Mouse (Mus musculus): Measurements from ENCODE around the gene Avl9. TPM values are rescaled to one million over a fixed set of nuclear protein-coding genes. Genes with fewer than 3 reads are reported as not detected.

The Avl9 gene
- polyA plus RNA-seq, 1 experiment from 2014 or later: 8.9 TPM

GRCm38 (mm10) chr6:56779636-56780035 is 64.9 kb downstream of the Avl9 start:
- ATAC-seq (replicated peaks; ENCODE audit: low FRiP score) (no peak), DNase-seq (ENCODE audit: low spot score) (no peak)
- no peak overlapping the region for H3K9ac ChIP-seq (ENCODE audit: low read depth, low read length)
- no peaks in the 10 kb centered on the region for H3K27me3 ChIP-seq (replicated peaks; ENCODE audit: control insufficient read depth, insufficient read depth, low read length)
- H3K9me3 ChIP-seq (ENCODE audit: control insufficient read depth, low read length): no peaks in the 10 kb centered on the region
- H3K36me3 ChIP-seq (ENCODE audit: control insufficient read depth, insufficient read depth, low read length): peaks cover 29% of the 10 kb centered on the region
- H3K4me2 ChIP-seq: no peak overlapping the region
- WGBS: 95% methylated on average over 5 of the region's 5 CpGs
- no peak overlapping the region for H3K4me3 ChIP-seq (ENCODE audit: low read depth, low read length)
- peaks cover 9% of the 10 kb centered on the region for H3K4me1 ChIP-seq (replicated peaks; ENCODE audit: control insufficient read depth, insufficient read depth, low read length)
- H3K27ac ChIP-seq (ENCODE audit: low read depth, low read length): no peak overlapping the region

GRCm38 (mm10) chr6:56783561-56784272 is 69.0 kb downstream of the Avl9 start:
- no peak overlapping the region for H3K9ac ChIP-seq (ENCODE audit: low read depth, low read length)
- peaks cover 29% of the 10 kb centered on the region for H3K36me3 ChIP-seq (ENCODE audit: control insufficient read depth, insufficient read depth, low read length)
- no peak for DNase-seq (ENCODE audit: low spot score)
- peaks cover 15% of the 10 kb centered on the region for H3K4me1 ChIP-seq (replicated peaks; ENCODE audit: control insufficient read depth, insufficient read depth, low read length)
- H3K4me2 ChIP-seq: peak overlapping the region; percentile 17
- H3K9me3 ChIP-seq (ENCODE audit: control insufficient read depth, low read length): no peaks in the 10 kb centered on the region
- no peak overlapping the region for H3K4me3 ChIP-seq (ENCODE audit: low read depth, low read length)
- H3K27me3 ChIP-seq (replicated peaks; ENCODE audit: control insufficient read depth, insufficient read depth, low read length): no peaks in the 10 kb centered on the region
- H3K27ac ChIP-seq (ENCODE audit: low read depth, low read length): no peak overlapping the region; the same call in 1 of the 2 replicates
- peak; percentile 44; the same call in 1 of the 2 replicates for ATAC-seq (replicated peaks; ENCODE audit: low FRiP score)
- WGBS: 71% methylated on average over 4 of the region's 4 CpGs

GRCm38 (mm10) chr6:56785068-56785467 is 70.4 kb downstream of the Avl9 start:
- Histone ChIP-seq H3K4me3 (ENCODE audit: low read depth, low read length) (no peak overlapping the region), H3K36me3 (ENCODE audit: control insufficient read depth, insufficient read depth, low read length) (peaks cover 19% of the 10 kb centered on the region), H3K9ac (ENCODE audit: low read depth, low read length) (no peak overlapping the region), H3K4me1 (replicated peaks; ENCODE audit: control insufficient read depth, insufficient read depth, low read length) (peaks cover 24% of the 10 kb centered on the region), H3K9me3 (ENCODE audit: control insufficient read depth, low read length) (no peaks in the 10 kb centered on the region), H3K27ac (ENCODE audit: low read depth, low read length) (no peak overlapping the region), H3K27me3 (replicated peaks; ENCODE audit: control insufficient read depth, insufficient read depth, low read length) (no peaks in the 10 kb centered on the region), H3K4me2 (no peak overlapping the region)
- DNase-seq (ENCODE audit: low spot score) (no peak), ATAC-seq (replicated peaks; ENCODE audit: low FRiP score) (no peak)
- WGBS: 74% methylated on average over 5 of the region's 5 CpGs

GRCm38 (mm10) chr6:56787668-56788067 is 73.0 kb downstream of the Avl9 start:
- Histone ChIP-seq H3K4me1 (replicated peaks; ENCODE audit: control insufficient read depth, insufficient read depth, low read length) (peaks cover 26% of the 10 kb centered on the region), H3K4me2 (no peak overlapping the region), H3K9me3 (ENCODE audit: control insufficient read depth, low read length) (no peaks in the 10 kb centered on the region), H3K27me3 (replicated peaks; ENCODE audit: control insufficient read depth, insufficient read depth, low read length) (no peaks in the 10 kb centered on the region), H3K36me3 (ENCODE audit: control insufficient read depth, insufficient read depth, low read length) (peaks cover 14% of the 10 kb centered on the region), H3K9ac (ENCODE audit: low read depth, low read length) (no peak overlapping the region), H3K27ac (ENCODE audit: low read depth, low read length) (no peak overlapping the region), H3K4me3 (ENCODE audit: low read depth, low read length) (no peak overlapping the region)
- DNase-seq (ENCODE audit: low spot score) (no peak), ATAC-seq (replicated peaks; ENCODE audit: low FRiP score) (no peak)
- WGBS: 64% methylated on average over 2 of the region's 2 CpGs

- WGBS: 46% methylated on average over 3 of the region's 3 CpGs
Observed at GRCm38 (mm10) chr6:56789336-56789735, 74.6 kb downstream of the Avl9 start.

GRCm38 (mm10) chr6:56794834-56795233 is 80.1 kb downstream of the Avl9 start:
- no peak for DNase-seq (ENCODE audit: low spot score)
- Histone ChIP-seq H3K9me3 (ENCODE audit: control insufficient read depth, low read length) (no peaks in the 10 kb centered on the region), H3K4me3 (ENCODE audit: low read depth, low read length) (peak overlapping the region; percentile 88), H3K9ac (ENCODE audit: low read depth, low read length) (peak overlapping the region; percentile 30; the same call in 1 of the 2 replicates), H3K27ac (ENCODE audit: low read depth, low read length) (no peak overlapping the region), H3K27me3 (replicated peaks; ENCODE audit: control insufficient read depth, insufficient read depth, low read length) (no peaks in the 10 kb centered on the region), H3K4me2 (peak overlapping the region; percentile 76), H3K4me1 (replicated peaks; ENCODE audit: control insufficient read depth, insufficient read depth, low read length) (peaks cover 21% of the 10 kb centered on the region), H3K36me3 (ENCODE audit: control insufficient read depth, insufficient read depth, low read length) (no peaks in the 10 kb centered on the region)
- WGBS: 86% methylated on average over 5 of the region's 5 CpGs
- ATAC-seq (replicated peaks; ENCODE audit: low FRiP score): no peak

More at GRCm38 (mm10) chr6:56789336-56789735, 74.6 kb downstream of the Avl9 start:
- Histone ChIP-seq H3K27me3 (replicated peaks; ENCODE audit: control insufficient read depth, insufficient read depth, low read length) (no peaks in the 10 kb centered on the region), H3K4me2 (no peak overlapping the region), H3K36me3 (ENCODE audit: control insufficient read depth, insufficient read depth, low read length) (peaks cover 14% of the 10 kb centered on the region), H3K9me3 (ENCODE audit: control insufficient read depth, low read length) (no peaks in the 10 kb centered on the region), H3K9ac (ENCODE audit: low read depth, low read length) (no peak overlapping the region), H3K4me3 (ENCODE audit: low read depth, low read length) (no peak overlapping the region), H3K27ac (ENCODE audit: low read depth, low read length) (no peak overlapping the region), H3K4me1 (replicated peaks; ENCODE audit: control insufficient read depth, insufficient read depth, low read length) (peaks cover 23% of the 10 kb centered on the region)
- DNase-seq (ENCODE audit: low spot score) (no peak), ATAC-seq (replicated peaks; ENCODE audit: low FRiP score) (peak; percentile 62; the same call in 1 of the 2 replicates)

- no peak for DNase-seq (ENCODE audit: low spot score)
- Histone ChIP-seq H3K9me3 (ENCODE audit: control insufficient read depth, low read length) (no peaks in the 10 kb centered on the region), H3K4me1 (replicated peaks; ENCODE audit: control insufficient read depth, insufficient read depth, low read length) (peaks cover 16% of the 10 kb centered on the region)
Observed at GRCm38 (mm10) chr6:56796232-56796631, 81.5 kb downstream of the Avl9 start.

GRCm38 (mm10) chr6:56796668-56797141 is 82.0 kb downstream of the Avl9 start:
- H3K9ac ChIP-seq (ENCODE audit: low read depth, low read length): peak overlapping the region; percentile 98
- peak; percentile 47 for DNase-seq (ENCODE audit: low spot score)
- H3K9me3 ChIP-seq (ENCODE audit: control insufficient read depth, low read length): no peaks in the 10 kb centered on the region
- peak overlapping the region; percentile 88 for H3K4me3 ChIP-seq (ENCODE audit: low read depth, low read length)
- peak overlapping the region; percentile 99 for H3K27ac ChIP-seq (ENCODE audit: low read depth, low read length)
- no peaks in the 10 kb centered on the region for H3K27me3 ChIP-seq (replicated peaks; ENCODE audit: control insufficient read depth, insufficient read depth, low read length)
- peaks cover 16% of the 10 kb centered on the region for H3K4me1 ChIP-seq (replicated peaks; ENCODE audit: control insufficient read depth, insufficient read depth, low read length)
- under 1% methylated on average over 16 of the region's 16 CpGs for WGBS
- peak overlapping the region; percentile 76 for H3K4me2 ChIP-seq
- peak; percentile 43; the same call in 1 of the 2 replicates for ATAC-seq (replicated peaks; ENCODE audit: low FRiP score)
- no peaks in the 10 kb centered on the region for H3K36me3 ChIP-seq (ENCODE audit: control insufficient read depth, insufficient read depth, low read length)

More at GRCm38 (mm10) chr6:56796232-56796631, 81.5 kb downstream of the Avl9 start:
- Histone ChIP-seq H3K27ac (ENCODE audit: low read depth, low read length) (peak overlapping the region; percentile 99), H3K4me3 (ENCODE audit: low read depth, low read length) (peak overlapping the region; percentile 88), H3K27me3 (replicated peaks; ENCODE audit: control insufficient read depth, insufficient read depth, low read length) (no peaks in the 10 kb centered on the region), H3K4me2 (peak overlapping the region; percentile 76), H3K9ac (ENCODE audit: low read depth, low read length) (peak overlapping the region; percentile 98), H3K36me3 (ENCODE audit: control insufficient read depth, insufficient read depth, low read length) (no peaks in the 10 kb centered on the region)
- ATAC-seq (replicated peaks; ENCODE audit: low FRiP score): no peak
- 9% methylated on average over 8 of the region's 8 CpGs for WGBS
